Mouse (Mus musculus) neural tube, embryonic 14.5 days (tissue): Measurements from ENCODE around the gene Hspbp1. TPM values are rescaled to one million over a fixed set of nuclear protein-coding genes. Genes with fewer than 3 reads are reported as not detected.

Experiments used
- ATAC-seq: fragments of 200-750 bp; cut with Nextera tagmentation; 2 replicates; pipeline ENCODE4 v1.8.0; 2017; ENCODE audit warnings: low read depth, mild to moderate bottlenecking, moderate TSS enrichment, moderate library complexity
- H3K27ac ChIP-seq: fragments of 300-500 bp; sonication (generic); 2 replicates; pipeline ENCODE4 v1.5.1; 2014; ENCODE audit warnings: low read depth, mild to moderate bottlenecking, control low read depth, low read length, moderate library complexity, mixed read lengths
- H3K27me3 ChIP-seq: fragments of 300-500 bp; sonication (generic); 2 replicates; pipeline ENCODE4 v1.6.1; 2014; ENCODE audit warnings: low read length; ENCODE audit not compliant: control insufficient read depth, insufficient read depth
- H3K36me3 ChIP-seq: fragments of 300-500 bp; sonication (generic); 2 replicates; pipeline ENCODE4 v1.6.1; 2014; ENCODE audit warnings: low read length, mixed read lengths; ENCODE audit not compliant: control insufficient read depth, insufficient read depth
- H3K4me1 ChIP-seq: fragments of 300-500 bp; sonication (generic); 2 replicates; pipeline ENCODE4 v1.6.1; 2014; ENCODE audit warnings: low read length; ENCODE audit not compliant: control insufficient read depth, insufficient read depth
- H3K4me2 ChIP-seq: fragments of 300-500 bp; sonication (generic); 2 replicates; pipeline ENCODE4 v1.6.1; 2014; ENCODE audit warnings: mild to moderate bottlenecking, low read depth, low read length, control low read depth
- H3K4me3 ChIP-seq: fragments of 300-500 bp; sonication (generic); 2 replicates; pipeline ENCODE4 v1.5.1; 2014; ENCODE audit warnings: low read depth, low read length, control low read depth, mixed read lengths
- H3K9ac ChIP-seq: fragments of 300-500 bp; sonication (generic); replicated peaks from 2 replicates; pipeline ENCODE4 v1.6.1; 2014; ENCODE audit warnings: low read depth, mild to moderate bottlenecking, control low read depth, low read length, mixed read lengths
- H3K9me3 ChIP-seq: fragments of 300-500 bp; sonication (generic); 2 replicates; pipeline ENCODE4 v1.6.1; 2016; ENCODE audit warnings: low read length; ENCODE audit not compliant: control insufficient read depth
- WGBS: fragments of 180-500 bp; shearing (Covaris S2); extraction: QIAGEN DNeasy Blood & Tissue Kit; methylation state at CpG from one replicate; pipeline ENCODE4 v1.1.7; 2014; 5-methylcytosine and 5-hydroxymethylcytosine counted together
- polyA plus RNA-seq: library from polyadenylated mRNA; unstranded; fragments of >200 nt; fragmentation: Nextera tagmentation; extraction: Ambion mirVana; gene quantifications from 2 replicates; pipeline ENCODE4 v1.2.1, GENCODE M21; 2014

Hspbp1 gene
- polyA plus RNA-seq, 1 experiment from 2014 or later: 143 TPM

DNA sequence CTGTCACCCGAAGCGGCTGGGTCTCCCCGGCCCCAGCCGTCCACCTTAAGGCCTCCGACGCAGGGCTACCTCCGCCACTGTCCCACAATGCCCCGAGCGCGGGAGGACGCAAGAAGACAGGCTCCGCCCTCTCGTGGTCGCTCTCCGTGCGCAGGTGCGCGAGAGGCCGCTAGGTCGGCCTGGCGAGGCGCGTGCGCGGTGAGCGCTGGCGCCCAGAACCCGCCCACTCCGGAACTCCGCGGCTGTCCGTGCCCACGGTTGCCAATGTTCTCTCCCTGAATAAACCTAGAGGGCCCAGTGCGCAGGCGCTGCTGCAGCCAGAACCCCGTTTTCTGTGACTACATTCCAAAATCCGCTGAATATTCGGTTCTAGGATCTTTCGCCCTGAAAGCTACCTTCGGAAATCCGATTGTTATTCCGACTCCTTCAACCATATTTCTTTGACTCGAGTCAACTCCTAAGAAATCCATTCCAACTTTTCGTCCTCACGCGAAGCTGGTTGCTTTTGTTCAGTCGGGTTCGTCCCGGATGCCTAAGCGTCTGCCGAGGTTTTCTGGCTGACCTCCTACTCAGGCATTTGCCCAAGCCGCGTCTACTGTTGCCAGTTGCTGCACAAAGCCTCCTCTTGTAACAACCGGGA, 25.8 kb downstream of the Hspbp1 start, which contains the start of gene Ppp6r1:
Gene Ppp6r1 (minus strand): TSS at position 108 of the 640 bp plus-strand sequence.
- peak within 1 kb of the TSS; percentile 84 for H3K9ac ChIP-seq
- H3K4me3 ChIP-seq: peak within 1 kb of the TSS; percentile 85
- peak; percentile 96 for ATAC-seq
- 0 out of 2 replicates have a peak, but pooled peaks cover 3% of the 10 kb centered on the region for H3K36me3 ChIP-seq
- peak within 1 kb of the TSS; percentile 73 for H3K4me2 ChIP-seq
- peak within 1 kb of the TSS; percentile 95 for H3K27ac ChIP-seq
- H3K4me1 ChIP-seq: peaks cover 16% of the 10 kb centered on the region
- under 1% methylated on average over 53 of the region's 54 CpGs for WGBS
- H3K9me3 ChIP-seq: no peaks in the 10 kb centered on the region
- no peaks in the 10 kb centered on the region for H3K27me3 ChIP-seq

DNA sequence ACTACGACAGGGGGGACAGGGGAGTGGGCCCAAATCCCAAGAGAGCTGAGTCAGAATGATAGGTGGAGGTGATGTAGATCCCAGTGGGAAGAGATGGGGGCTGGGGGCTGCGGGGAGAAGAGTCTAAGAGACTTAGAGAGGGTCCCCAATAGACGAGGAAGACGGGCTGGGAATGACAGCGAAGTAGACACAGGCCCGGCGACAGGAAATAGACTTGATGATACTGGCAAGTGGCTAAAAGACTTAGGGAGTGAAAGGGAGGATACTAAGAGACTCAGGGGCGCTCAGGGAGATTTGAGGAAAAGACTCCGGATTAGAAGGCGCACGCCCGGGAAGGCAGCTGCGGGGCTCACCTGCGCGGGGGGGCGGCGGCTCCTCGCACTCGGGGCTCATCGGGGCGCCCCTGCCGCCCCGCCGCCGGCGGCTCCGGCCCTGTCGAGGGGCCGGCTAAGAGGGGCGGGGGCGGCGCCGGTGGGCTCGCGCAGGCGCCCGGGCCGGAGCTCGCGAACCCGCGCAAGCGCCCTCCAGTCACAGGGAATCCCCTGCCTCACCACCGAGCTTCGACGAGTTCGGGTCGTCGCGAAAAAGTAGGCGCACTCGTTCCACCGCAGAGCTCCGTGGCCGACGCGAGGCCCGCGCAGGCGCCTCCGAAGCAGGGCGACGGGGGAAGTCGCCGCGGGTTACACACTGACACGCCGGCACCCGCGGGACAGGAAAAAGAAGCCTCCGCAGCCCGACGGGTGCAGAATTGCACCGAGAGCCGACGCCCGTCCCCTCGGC, 26.6 kb downstream of the Hspbp1 start:
- under 1% methylated on average over 56 of the region's 78 CpGs for WGBS
- H3K9ac ChIP-seq: peak overlapping the region; percentile 84
- no peaks in the 10 kb centered on the region for H3K9me3 ChIP-seq
- H3K27ac ChIP-seq: peak overlapping the region; percentile 95
- peak overlapping the region; percentile 73 for H3K4me2 ChIP-seq
- ATAC-seq: peak; percentile 80
- H3K36me3 ChIP-seq: 0 out of 2 replicates have a peak, but pooled peaks cover 3% of the 10 kb centered on the region
- peaks cover 16% of the 10 kb centered on the region for H3K4me1 ChIP-seq
- H3K4me3 ChIP-seq: peak overlapping the region; percentile 85
- no peaks in the 10 kb centered on the region for H3K27me3 ChIP-seq

DNA sequence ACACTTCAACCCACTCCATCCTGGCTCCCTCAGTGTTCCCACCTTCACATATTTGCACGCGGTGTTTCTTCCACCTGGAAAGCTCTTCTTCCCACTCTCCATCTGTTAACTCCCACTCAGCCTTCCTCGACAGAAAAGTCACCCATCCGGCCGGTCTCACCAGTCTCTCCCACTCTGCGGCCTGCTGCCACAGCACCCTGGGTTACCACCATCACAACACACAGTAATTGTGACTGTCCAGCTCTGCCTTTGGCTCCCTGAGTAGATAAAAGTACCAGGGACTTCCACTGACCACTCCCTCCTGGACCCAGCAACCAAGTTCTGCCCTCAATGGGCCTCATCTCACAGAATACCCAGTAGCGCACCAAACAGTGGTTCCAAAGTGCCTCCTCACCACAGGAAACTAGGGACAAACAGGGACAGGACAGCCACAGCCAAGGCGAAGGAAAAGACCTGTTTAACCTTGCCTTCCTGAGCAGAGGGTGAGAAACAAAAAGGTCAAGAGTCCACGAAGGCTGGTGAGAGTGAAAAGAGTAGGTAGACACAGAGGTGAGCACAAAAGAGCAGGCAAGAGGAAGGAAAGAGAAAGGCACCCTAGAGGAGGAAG, 27.2 kb downstream of the Hspbp1 start:
- Histone ChIP-seq H3K4me3 (peak overlapping the region; percentile 85), H3K27me3 (no peaks in the 10 kb centered on the region), H3K4me2 (peak overlapping the region; percentile 73), H3K9me3 (no peaks in the 10 kb centered on the region), H3K9ac (peak overlapping the region; percentile 84), H3K27ac (no peak overlapping the region), H3K36me3 (0 out of 2 replicates have a peak, but pooled peaks cover 3% of the 10 kb centered on the region), H3K4me1 (peaks cover 16% of the 10 kb centered on the region)
- 58% methylated on average over 9 of the region's 9 CpGs for WGBS
- no peak for ATAC-seq

DNA sequence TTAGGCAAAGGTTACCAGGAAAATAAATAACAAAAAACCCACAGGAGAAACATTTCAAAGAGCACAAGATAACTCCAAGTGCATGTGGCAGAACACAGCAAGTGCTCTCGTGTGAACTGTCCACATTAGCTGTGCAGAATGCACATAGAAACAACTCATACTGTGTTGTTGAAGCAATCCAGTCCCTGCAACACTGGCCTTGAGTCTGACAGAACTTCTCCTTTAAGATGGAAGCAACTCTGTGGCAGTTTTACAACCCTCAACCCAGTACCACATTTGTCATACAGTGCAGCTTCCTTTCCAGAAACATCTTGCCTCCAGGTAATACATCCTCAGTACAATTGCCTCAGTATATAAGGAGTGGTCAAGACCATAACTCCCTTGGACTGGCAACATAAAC, 28.1 kb downstream of the Hspbp1 start:
- H3K4me3 ChIP-seq: no peak overlapping the region
- H3K4me2 ChIP-seq: peak overlapping the region; percentile 73
- no peaks in the 10 kb centered on the region for H3K27me3 ChIP-seq
- no peak for ATAC-seq
- WGBS: 79% methylated on average over 1 of the region's 1 CpGs
- H3K9me3 ChIP-seq: no peaks in the 10 kb centered on the region
- no peak overlapping the region for H3K9ac ChIP-seq
- no peaks in the 10 kb centered on the region for H3K36me3 ChIP-seq
- peaks cover 16% of the 10 kb centered on the region for H3K4me1 ChIP-seq
- no peak overlapping the region for H3K27ac ChIP-seq

DNA sequence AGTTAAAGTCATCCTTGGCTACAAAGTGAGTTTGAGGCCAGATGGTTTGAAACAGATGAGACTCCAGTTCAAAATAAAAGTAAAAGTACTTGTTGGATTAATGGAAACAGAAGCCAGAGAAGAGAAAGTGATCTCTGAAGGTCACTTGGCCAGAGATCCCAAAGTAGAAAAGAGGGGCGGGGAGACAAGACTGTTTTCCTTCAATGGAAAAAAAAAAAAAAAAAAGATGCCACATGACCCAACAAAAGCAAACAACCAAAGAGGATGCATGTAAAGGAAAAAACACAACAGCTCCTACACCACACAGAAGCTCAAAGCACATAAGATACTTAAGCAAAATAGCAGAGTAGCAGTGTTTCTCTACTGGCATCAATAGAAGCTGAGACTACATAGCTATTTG, 29.0 kb downstream of the Hspbp1 start:
- WGBS: 88% methylated on average over 1 of the region's 1 CpGs
- no peak overlapping the region for H3K4me3 ChIP-seq
- no peaks in the 10 kb centered on the region; the same call in 1 of the 2 replicates for H3K36me3 ChIP-seq
- no peak overlapping the region for H3K27ac ChIP-seq
- H3K9me3 ChIP-seq: no peaks in the 10 kb centered on the region
- no peak overlapping the region for H3K9ac ChIP-seq
- no peaks in the 10 kb centered on the region for H3K27me3 ChIP-seq
- H3K4me1 ChIP-seq: peaks cover 16% of the 10 kb centered on the region
- ATAC-seq: no peak
- H3K4me2 ChIP-seq: 0 out of 2 replicates have a peak overlapping the region, but pooled peaks have one; percentile 0

DNA sequence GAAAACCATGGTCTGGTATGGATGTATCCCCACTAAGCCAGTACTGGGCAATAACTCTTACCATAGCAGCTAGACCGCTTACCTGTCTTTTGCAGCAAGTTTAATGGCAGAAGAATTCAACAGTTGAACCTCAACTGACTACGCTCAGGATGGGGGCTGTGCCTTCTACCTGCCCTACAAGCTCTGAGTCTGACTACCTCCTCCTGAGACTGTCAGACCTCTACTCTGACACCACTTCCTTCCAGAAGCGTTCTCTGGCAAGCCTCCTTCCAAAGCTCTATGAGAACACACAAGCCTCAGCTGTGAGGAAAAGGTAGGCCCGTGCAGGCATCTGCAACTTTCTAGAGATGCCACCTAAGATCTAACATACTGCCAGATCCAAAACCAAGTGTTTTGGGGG, 29.5 kb downstream of the Hspbp1 start:
- WGBS: 94% methylated on average over 4 of the region's 4 CpGs
- Histone ChIP-seq H3K36me3 (no peaks in the 10 kb centered on the region; the same call in 1 of the 2 replicates), H3K9me3 (no peaks in the 10 kb centered on the region), H3K27me3 (no peaks in the 10 kb centered on the region), H3K4me3 (no peak overlapping the region), H3K4me2 (no peak overlapping the region), H3K9ac (no peak overlapping the region), H3K4me1 (peaks cover 14% of the 10 kb centered on the region), H3K27ac (no peak overlapping the region)
- no peak for ATAC-seq

DNA sequence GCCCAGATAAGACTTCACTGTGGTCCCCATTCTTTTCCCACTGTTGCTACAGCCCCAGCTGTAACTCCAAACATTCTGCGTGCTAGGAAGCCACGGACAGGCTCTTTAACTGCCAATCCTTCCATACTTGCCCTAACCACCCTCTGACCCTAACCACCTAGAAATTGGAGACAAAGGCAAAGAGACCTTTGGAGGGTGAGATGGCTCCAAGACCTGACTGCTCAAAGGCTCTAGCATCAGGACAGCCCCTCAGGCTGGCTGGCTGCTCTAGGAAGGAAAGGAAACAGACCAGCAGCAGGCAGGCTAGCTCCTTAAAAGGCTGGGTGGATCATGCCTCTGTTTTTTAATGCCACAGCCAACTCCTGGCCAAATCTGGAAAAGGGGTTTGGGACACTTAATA, 30.6 kb downstream of the Hspbp1 start:
- no peak overlapping the region for H3K4me3 ChIP-seq
- H3K27ac ChIP-seq: no peak overlapping the region
- H3K36me3 ChIP-seq: no peaks in the 10 kb centered on the region; the same call in 1 of the 2 replicates
- H3K27me3 ChIP-seq: no peaks in the 10 kb centered on the region
- no peaks in the 10 kb centered on the region for H3K9me3 ChIP-seq
- no peak for ATAC-seq
- H3K9ac ChIP-seq: no peak overlapping the region
- WGBS: 84% methylated on average over 2 of the region's 2 CpGs
- peaks cover 13% of the 10 kb centered on the region for H3K4me1 ChIP-seq
- no peak overlapping the region for H3K4me2 ChIP-seq

DNA sequence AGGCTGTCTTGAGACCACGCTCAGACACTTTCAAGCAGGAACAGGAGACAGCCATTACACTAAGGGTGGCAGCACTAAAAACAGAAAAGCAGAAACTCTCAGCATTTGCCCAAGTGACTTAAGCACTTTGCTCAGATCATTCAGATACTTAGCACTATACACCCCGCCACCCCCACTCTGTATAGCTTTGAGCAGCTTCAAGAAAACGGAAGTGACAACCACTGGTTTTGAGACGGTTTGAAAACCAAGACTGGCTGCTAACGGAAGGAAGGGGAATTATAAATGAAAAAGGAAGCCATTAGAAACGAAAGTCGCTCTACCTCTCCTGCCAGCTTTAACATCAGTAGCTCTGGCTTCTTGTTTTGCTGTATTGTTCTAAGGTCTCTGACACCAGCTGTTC, 31.1 kb downstream of the Hspbp1 start:
- no peaks in the 10 kb centered on the region; the same call in 1 of the 2 replicates for H3K36me3 ChIP-seq
- no peaks in the 10 kb centered on the region for H3K27me3 ChIP-seq
- H3K9ac ChIP-seq: no peak overlapping the region
- peaks cover 13% of the 10 kb centered on the region for H3K4me1 ChIP-seq
- 89% methylated on average over 7 of the region's 7 CpGs for WGBS
- no peak for ATAC-seq
- H3K4me2 ChIP-seq: no peak overlapping the region
- H3K4me3 ChIP-seq: no peak overlapping the region
- no peak overlapping the region for H3K27ac ChIP-seq
- no peaks in the 10 kb centered on the region for H3K9me3 ChIP-seq
